Mouse (Mus musculus) urinary bladder, postnatal 25 days (tissue): ENCODE measurements at regions not wholly inside any gene's neighbourhood (a gene's known extent, or its start where the extent isn't known, plus 50 kb on each side); places are given as distances from the start of the nearest gene placed in this dataset.

ENCODE experiments used
- DNase-seq: peaks from one replicate; pipeline ENCODE4 v3.0.0; 2022; ENCODE audit warnings: low spot score

DNA sequence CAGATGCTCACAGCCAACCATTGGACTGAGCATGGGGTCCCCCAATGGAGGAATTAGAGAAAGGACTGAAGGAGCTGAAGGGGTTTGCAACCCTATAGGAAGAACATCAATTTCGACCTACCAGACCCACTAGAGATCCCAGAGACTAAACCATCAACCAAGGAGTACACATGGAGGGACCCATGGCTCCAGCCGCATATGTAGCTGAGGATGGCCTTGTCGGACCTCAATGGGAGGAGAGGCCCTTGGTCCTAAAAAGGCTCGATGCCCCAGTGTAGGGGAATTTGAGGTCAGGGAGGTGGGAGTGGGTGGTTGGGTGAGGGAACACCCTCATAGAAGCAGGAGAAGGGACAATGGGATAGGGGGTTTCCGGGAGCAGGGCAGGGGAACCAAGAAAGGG, 180.6 kb downstream of the Qdpr start:
- no peak for DNase-seq

DNA sequence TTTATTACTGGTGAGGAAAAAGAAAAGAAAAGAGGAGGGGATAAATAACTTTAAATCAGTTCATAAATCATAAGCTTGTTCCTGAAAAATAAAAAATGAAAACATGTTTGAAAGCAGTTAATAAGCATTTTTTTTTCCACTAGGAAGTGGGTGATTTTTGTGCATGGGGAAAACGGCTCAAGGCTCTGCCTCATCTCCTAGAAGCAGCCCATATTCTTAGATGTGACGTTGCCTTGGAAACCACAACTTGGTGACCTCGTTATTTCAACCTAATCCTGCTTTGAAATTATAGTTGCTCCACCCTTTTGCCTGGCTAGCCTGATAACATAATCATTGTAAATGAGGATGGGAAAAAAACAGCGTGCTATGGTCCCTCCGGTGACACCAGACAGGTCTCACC, 183.1 kb downstream of the Qdpr start:
- no peak for DNase-seq

GRCm38 (mm10) chr5:45258486-45258885, 191.6 kb downstream of the Qdpr start:
- DNase-seq: no peak

- no peak for DNase-seq
These were observed 193.6 kb downstream of the Qdpr start for GRCm38 (mm10) chr5:45256256-45256999.

DNA sequence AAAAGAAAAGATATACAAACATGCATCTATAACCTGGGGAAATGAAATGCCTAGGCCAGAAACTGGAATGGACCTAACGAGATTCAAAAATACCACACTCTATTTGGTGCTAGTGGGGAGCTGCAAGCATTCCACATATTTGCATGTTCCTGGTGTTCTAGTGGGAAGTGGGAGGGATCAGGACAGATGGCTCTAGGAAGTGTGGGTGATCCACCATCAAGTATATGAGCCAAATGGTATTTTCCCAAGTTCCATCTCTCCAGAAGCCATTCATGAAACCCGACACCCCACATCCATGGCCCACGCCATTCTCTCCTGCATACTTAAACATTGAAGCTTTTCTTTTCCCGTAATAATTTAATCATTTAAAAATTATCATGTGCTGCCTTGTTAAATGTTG, 218.2 kb downstream of the Qdpr start:
- no peak for DNase-seq

- no peak for DNase-seq
These were observed 219.9 kb downstream of the Qdpr start for GRCm38 (mm10) chr5:45230097-45230496.

GRCm38 (mm10) chr5:45229477-45229876, 220.6 kb downstream of the Qdpr start:
- DNase-seq: no peak

DNA sequence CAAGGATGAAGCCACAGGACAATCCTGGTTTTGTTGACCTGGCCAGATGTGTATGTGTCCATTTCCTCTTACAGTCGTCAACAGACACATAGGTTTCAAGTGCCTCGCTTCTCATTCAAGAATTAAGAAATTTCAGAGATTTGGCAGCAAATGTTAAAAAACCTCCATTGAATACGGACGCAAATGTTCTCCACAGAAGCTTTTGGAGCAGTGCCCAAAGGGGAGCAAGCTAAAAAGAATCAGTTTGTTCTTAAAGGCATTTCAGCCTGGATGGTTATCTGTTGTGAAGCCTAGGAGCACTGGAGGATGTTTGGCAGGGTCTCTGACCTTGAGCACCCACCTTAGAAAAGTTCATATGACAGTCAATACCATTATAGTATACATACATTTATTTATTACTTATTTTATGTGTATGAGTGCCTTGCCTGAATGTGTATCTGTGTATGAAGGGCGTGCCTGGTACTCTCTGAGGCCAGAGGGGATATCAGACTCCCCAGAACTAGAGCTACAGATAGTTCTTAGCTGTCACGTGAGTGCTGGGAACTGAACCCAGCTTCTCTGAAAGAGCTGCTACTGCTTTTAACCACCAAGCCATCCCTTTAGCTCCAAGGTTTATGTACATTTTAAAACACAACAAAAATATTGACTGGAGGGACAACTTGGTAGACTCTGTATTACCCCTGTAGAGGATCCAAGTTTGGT, 221.7 kb downstream of the Qdpr start:
- DNase-seq: no peak

- no peak for DNase-seq
These were observed 229.6 kb downstream of the Qdpr start for GRCm38 (mm10) chr5:45220272-45220916.

- no peak for DNase-seq
These were observed 230.5 kb downstream of the Qdpr start for GRCm38 (mm10) chr5:45219558-45219957.

DNA sequence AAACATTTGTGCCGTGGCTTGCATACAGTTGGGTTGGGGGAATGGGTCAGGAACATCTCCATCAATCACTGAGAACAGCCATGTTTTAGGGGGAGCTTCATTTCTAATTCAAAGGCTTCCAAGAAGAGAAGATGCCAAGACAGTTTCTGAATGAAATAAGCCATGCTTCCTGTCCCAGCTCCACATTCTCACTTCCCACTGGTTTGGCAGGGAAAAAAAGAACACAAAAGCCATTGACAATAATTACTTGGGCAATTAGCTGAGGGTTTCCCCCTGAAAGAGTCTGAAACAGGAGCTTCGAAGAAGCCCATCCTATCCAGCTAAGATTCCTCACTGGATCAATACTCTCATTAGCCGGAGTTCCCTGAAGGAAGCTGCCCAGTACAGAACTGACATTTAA, 230.9 kb downstream of the Qdpr start:
- DNase-seq: no peak

- DNase-seq: no peak
These were observed 235.6 kb downstream of the Qdpr start for GRCm38 (mm10) chr5:45214475-45214874.

DNA sequence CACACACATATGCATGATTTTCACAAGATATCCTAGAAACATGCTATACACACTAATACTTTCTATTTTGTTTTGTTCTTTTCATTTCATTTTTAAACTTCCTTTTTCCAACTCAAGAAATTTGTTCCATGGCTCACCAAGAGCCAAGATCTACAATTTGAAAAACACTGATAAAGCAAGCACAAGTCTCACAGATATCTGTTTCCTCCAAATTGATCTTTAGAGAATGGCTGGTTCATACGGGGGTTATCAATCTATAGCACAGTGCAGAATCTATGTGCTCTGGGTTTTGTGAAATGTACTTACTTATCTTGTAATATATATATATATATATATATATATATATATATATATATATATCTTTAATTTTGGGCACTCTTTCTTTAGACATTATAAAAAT, 251.6 kb downstream of the Qdpr start:
- DNase-seq: no peak

GRCm38 (mm10) chr5:45196159-45196558, 253.9 kb downstream of the Qdpr start:
- DNase-seq: no peak

DNA sequence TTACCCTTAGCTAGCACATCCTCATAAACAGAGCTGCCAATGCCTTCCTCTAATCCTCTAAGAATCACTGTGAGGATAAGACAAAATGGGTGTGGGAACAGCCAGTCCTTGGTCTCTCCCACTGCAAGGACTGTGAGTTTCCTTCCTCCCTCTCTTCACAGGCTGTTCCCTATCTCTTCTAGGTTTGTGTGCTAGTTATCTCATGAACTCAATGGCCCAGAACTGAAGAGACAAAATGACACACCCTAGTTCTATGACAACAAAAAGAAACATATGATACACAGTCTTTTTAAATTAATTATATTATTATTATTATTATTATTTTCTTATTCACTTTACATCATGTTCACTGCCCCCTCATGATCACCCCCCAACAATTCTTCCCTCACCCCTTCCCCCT, 257.7 kb downstream of the Qdpr start:
- DNase-seq: no peak

DNA sequence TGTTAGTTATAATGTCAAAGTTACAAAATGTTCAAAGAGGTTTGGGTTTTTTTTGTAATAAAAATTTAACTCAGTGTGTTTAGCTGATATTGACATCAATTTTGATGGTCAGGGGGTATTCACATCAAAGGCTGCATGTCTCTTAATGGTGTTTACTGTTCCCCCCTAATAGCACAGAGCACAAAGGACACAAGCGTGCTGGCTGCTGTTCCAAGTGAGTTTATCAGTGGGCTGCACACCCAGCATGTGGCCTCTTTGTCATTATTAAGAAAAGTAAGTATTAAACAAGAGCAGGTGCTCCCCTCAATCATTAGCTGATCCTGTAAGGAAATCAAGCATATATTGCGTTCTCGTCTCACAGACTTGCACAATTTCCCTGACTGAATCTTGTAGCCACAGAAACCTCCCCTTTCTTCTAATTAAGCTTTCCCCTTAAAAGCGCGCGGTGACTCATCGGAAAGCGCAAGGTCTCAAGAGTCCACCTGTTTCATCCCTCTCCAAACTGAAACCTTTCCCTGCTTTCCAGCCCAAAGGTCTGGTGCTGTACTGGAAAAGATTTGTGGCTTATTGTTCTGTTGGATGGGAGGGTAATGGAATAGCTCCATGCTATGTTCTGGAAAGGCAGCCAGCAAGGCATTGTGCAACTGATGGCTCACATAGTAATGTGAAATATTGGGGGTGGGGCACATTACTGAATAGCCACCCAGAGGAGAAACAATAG, 276.8 kb downstream of the Qdpr start:
- DNase-seq: peak; percentile 5

DNA sequence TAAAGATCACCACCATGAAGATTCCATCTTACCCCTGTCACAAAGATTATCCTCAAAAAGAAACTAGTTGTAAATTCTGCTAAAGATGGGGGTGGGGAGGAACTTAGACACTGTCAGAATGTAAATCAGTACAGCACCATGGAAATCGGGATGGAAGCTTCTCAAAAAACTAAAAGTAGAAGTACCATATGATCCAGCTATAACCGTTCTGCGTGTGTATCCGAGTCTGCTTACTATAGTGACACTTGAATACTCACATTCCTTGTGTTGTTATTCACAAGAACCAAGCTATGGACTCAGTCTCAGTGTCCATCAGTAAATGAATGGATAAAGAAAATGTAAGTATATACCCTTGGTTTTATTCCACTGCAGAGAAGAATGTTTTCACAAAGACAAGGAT, 290.8 kb downstream of the Qdpr start:
- no peak for DNase-seq

DNA sequence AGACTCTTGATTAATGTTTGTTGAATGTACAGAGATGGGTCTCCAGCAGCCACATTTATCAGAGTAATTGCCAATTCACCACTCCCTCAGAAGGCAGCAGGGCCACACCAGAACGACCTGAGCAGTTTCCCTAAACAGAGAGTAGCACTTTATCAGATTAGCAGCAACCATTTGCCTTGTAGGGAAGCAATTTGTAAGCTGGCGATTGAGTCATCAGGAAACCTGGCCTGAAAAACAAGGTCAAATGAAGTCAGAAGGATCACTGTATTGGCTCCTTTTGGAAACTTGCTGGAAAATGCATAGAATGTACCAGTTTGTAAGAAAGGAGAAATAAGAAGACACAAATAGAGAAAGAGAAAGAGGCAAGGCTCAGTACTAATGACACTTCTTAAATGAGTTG, 295.1 kb downstream of the Qdpr start:
- DNase-seq: no peak

- DNase-seq: no peak
These were observed 305.9 kb downstream of the Qdpr start for GRCm38 (mm10) chr5:45144186-45144585.

DNA sequence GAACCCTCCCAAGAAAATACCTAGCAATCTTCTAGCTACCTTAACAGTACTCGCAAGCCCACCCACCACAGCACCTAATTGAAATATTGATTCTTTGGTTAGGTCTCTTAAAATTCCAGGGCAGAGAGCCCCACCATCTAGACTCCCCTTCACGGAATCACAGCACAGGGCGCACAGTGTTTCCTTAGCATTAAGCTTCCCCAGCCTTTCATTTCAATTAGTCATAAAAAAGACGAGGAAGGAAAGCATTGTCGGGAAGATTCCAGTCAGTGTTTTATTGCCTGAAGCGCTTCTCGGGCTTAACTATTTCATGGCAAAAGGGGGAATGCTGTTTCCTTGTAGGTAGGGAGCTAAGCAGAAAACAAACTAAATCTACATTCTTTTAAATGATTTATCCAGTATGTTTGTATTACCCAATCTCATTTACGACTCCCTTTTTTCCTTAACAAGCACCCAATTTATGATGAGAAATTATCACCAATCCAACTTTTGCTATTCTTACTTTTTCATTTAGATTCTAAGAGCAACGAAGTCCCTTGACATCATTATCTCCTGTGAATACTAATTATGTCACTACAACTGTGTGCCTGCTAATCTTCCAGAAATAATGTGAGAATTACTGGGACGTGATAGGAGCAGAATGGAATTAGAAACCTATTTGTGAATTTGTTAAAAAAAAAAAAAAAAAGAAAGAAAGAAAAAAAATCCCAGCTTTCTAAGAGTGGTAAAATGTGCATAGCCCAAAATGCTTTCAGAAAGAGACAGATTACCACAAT, 312.6 kb downstream of the Qdpr start:
- no peak for DNase-seq

- DNase-seq: no peak
These were observed 313.3 kb downstream of the Qdpr start for GRCm38 (mm10) chr5:45136696-45137095.

DNA sequence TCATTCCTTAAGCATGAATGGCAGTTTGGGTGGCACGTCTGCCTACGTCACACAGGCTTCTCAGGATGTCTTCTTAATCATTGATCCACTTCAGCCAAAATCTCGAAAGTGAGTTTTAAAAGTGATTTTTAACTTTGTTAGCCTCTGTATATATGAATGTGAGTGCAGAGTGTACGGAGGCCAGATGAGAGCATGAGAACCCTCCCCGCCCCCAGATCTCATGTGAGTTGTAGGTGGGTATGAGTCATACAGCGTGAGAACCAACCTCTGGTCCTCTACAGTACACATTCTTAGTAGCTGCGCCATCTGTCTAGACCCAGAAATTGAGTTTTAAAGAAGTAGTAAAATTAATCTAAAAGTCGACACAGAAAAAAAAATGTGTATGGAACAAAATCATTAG, 322.1 kb downstream of the Qdpr start:
- no peak for DNase-seq
